Mouse (Mus musculus) left cerebral cortex, postnatal 36 days (tissue): ENCODE results near the gene Vars. TPM values are rescaled to one million over a fixed set of nuclear protein-coding genes. Genes with fewer than 3 reads are reported as not detected.
"Not testable (repeated sequence)": the region's sequence is repeated elsewhere in the genome, so short reads cannot be mapped to it uniquely, and the experiment has no call there.

Experiments used
- DNase-seq, 2 experiments: peaks; one replicate each; pipeline ENCODE4 v3.0.0; 2021 to 2022; ENCODE audit warnings: low spot score in 2 of 2, mixed read lengths in 1 of 2
- intact Hi-C: fragments of 180-260 bp; cut with DNase I; formaldehyde crosslinking; loops from one replicate; pipeline ENCODE4 v1.15.1; 2025
- total RNA-seq, 2 experiments: library from RNA; stranded (reverse); gene quantifications; 2 replicates each; pipeline ENCODE4 v1.2.3; 2021

The Vars gene
- total RNA-seq: 10 to 100 TPM; 38.2 to 47.2 TPM

- DNase-seq: peak; percentile 84 to 88
- intact Hi-C loops: loop anchor here (10.0 kb wide), 1 partner anchor 234 kb away; the partner anchor contains the start of genes Atp6v1g2 and Nfkbil1
These were observed at the start of gene Vars for GRCm38 (mm10) chr17:35000717-35001451. Gene Vars, plus strand, starts transcription at chr17:35000987.

- peak; percentile 55 to 69 for DNase-seq
- intact Hi-C loops: loop anchor here (1.0 to 5.0 kb wide), 2 partner anchors 29 to 55 kb away; partner anchors contain the start of genes C2, Ehmt2 and Lsm2
These were observed 49.0 kb upstream of the Vars start for GRCm38 (mm10) chr17:34951636-34952377.

DNA sequence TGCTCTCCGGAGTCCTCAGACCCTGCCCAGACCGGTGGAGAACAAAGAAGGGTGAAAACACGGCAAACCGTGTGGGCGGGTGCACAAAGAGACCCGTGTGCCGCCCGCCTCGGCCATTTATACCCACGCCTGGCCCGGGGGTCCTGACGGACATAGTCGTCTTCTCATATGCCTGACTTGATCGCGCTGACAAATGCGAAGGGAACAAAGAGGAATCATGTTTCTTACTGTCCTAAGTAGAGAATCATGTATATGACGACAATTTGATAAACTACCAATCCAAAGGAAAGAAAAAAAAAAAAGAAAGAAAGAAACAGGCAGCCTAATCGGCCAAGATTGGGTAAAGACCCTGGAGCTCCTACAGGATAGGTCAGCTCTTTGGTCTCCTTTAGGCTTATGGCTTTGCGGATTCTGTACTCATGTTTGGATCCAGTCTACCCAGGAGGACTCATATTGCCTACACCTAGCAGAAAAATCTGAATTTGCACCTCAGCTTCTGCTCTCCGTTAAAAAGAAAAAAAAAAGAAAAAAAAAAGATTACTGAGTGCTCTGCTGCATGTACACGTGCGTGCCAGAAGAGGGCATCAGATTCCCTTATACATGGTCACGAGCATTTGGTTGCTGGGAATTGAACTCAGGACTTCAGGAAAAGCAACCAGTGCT lies 48.3 kb upstream of the Vars start:
- intact Hi-C loops: loop anchor here (1.0 to 5.0 kb wide), 2 partner anchors 29 to 55 kb away; partner anchors contain the start of genes C2, Ehmt2 and Lsm2
- DNase-seq: peak; percentile 26 to 79

GRCm38 (mm10) chr17:34953258-34953657 lies 47.5 kb upstream of the Vars start:
- intact Hi-C loops: loop anchor here (5.0 kb wide), 1 partner anchor 56 kb away; the partner anchor contains the start of genes C2 and Ehmt2
- DNase-seq: no peak

DNA sequence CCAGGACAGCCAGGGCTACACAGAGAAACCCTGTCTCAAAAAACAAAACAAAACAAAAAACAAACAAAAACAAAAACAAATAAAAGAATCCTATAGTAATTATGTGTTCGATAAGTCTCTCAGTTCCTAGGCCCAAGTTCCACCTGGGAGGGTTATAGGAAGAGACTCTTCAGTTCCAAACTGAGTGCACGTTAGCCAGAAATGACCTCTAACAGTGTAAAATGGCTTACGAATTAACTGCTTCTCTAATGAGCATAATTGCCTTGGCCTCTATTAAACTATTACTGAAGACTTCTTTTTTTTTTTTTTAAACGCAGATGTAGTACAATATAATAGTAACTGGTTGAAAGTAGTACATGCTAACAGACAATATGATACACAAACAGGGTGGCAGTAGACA lies 46.9 kb upstream of the Vars start:
- DNase-seq: no peak
- intact Hi-C loops: loop anchor here (5.0 kb wide), 1 partner anchor 57 kb away; the partner anchor contains the start of genes C2 and Ehmt2

GRCm38 (mm10) chr17:34954831-34955230 lies 46.0 kb upstream of the Vars start:
- DNase-seq: no peak
- intact Hi-C loops: loop anchor here (5.0 kb wide), 1 partner anchor 58 kb away; the partner anchor contains the start of genes C2 and Ehmt2

DNA sequence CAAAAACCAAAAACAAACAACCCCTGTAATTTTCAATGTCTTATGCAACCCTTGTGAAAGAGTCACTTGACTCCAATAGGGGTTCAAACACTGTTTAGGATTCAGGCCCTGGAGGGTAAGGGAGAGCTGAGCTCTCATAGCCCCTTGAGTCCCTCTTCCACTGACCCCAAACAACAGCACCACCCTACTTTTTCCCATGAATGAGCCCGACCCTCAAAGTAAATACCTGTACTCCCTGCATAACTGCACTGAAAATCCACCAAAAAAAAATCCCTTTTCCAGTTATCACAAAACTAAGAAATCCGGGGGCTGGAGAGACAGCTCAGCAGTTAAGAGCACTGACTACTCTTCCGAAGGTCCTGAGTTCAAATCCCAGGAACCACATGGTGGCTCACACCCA lies 44.9 kb upstream of the Vars start:
- intact Hi-C loops: no loop called here

GRCm38 (mm10) chr17:34956340-34956739 lies 44.4 kb upstream of the Vars start:
- intact Hi-C loops: no loop called here
- no peak for DNase-seq

More for the DNA sequence above, 44.9 kb upstream of the Vars start:
- no peak for DNase-seq

DNA sequence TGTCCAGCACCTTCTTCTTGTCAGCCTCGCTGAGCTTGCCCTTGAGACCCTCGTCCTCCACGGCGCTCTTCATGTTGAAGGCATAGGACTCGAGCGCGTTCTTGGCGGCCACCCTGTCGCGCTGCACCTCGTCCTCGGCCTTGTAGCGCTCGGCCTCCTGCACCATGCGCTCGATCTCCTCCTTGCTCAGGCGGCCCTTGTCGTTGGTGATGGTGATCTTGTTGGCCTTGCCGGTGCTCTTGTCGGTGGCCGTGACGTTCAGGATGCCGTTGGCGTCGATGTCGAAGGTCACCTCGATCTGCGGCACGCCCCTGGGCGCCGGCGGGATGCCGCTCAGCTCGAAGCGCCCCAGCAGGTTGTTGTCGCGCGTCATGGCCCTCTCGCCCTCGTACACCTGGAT lies 43.5 kb upstream of the Vars start:
- intact Hi-C loops: not testable (repeated sequence)

GRCm38 (mm10) chr17:34957966-34958365 lies 42.8 kb upstream of the Vars start:
- DNase-seq, intact Hi-C loops: not testable (repeated sequence)

More for the DNA sequence above, 43.5 kb upstream of the Vars start:
- DNase-seq: not testable (repeated sequence)

GRCm38 (mm10) chr17:34958734-34959129 lies 42.1 kb upstream of the Vars start:
- DNase-seq, intact Hi-C loops: not testable (repeated sequence)

DNA sequence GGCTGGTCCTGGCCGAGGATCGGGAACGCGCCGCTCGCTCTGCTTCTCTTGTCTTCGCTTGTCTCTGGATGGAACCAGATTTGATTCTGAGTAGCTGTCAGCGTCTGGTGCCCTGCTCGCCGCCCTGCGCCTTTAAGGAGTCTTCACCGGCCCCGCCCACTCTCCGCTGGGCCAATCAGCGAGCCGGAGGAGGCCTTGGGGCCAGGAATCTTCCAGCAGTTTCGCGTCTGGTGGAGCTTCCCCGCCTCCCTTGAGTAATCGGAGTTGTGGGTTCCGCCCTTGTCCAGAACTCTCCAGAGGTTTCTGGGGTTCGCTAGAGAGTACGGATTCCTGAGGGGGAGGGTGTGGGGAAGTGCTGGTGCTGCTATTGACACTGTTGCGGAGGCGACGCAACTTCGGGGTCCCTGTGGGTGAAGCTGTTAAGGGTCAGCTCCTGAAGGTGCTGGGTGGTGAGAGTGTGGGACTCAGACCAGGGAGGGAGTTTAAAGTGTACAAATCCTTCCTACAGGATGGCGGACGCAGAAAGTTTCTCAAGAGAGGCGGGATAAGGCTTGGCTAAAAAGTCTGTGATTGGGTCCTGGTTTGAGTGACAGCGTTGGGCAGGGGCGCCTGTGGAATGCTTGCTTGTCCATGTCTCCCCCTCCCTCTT lies 41.5 kb upstream of the Vars start, which contains the start of gene Hspa1b:
Gene Hspa1b (minus strand): TSS at position 109 of the 649 bp plus-strand sequence.
- intact Hi-C loops: not testable (repeated sequence)
- DNase-seq: peak; percentile 84 to 87

DNA sequence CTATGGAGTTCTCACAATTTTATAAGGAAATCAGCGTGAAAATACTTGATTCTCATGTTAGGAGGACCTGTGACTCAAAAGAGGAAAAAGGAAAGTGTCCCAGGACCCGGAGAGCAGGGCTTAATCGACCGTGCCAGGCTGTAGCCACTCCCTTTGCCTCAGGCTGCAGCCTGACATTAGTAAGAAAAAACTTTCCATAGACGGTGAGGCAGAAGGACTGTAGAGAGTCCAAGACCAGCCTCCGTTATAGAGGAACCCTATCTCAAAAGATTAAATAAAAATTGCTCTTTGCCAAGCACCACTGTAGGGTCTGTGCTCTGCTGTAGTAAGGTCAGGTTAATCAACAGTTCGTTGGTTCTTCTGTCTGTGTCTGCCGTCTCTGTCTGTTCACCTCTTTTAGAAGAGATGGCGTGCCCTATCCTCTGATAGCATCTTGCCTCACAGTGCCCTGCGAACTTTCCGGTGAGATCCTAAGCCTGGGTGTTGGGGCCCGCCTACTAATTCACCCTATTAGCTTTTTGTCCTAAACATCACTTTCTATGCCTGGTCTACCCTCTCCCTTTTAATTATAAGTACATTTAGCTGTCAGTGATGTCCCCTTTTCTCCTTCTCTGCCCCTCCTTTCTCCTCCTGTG lies 40.8 kb upstream of the Vars start:
- no peak for DNase-seq
- intact Hi-C loops: no loop called here

GRCm38 (mm10) chr17:34960702-34961493 lies 39.9 kb upstream of the Vars start:
- intact Hi-C loops: no loop called here

GRCm38 (mm10) chr17:34962125-34962524 lies 38.7 kb upstream of the Vars start:
- intact Hi-C loops: no loop called here
- no peak for DNase-seq

More at GRCm38 (mm10) chr17:34960702-34961493, 39.9 kb upstream of the Vars start:
- DNase-seq: no peak

DNA sequence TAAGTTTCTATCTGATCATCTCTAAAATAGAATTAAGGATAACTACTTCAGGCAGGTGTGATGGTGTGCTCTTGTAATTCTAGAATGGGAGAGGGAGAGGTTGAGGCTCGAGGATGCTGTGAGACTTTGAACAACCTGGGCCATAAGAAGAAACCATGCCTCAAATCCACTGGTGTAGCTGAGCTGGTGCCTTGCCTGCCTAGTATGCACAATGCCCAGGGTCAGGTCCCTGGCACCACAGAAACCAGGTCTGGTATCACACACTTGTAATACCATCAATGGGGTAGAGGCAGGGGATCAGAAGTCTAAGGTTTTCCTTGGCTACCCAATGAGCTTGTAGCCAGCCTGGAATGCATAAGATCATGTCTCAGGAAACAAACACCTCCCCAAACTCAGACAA lies 37.9 kb upstream of the Vars start:
- DNase-seq: no peak
- intact Hi-C loops: no loop called here

GRCm38 (mm10) chr17:34964640-34965049 lies 36.1 kb upstream of the Vars start:
- no peak for DNase-seq
- intact Hi-C loops: no loop called here

DNA sequence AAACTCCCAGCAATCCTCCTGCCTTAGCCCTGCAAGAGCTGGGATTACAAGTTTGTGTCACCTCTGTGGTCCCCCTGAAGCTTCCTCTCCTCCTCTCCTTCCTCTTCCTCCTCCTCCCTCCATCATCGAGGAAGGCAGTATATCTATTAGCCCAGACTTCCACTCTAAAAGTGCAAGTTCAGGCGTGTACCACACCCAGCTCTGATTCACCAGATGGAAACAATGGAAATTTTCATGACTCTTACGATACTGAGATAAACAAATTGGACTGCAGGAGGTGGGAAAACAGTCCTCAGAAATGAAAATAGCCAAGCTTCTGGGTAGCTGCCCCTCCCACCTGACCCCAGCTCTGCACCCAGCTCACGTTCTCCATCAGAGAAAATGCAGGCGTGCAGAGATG lies 35.2 kb upstream of the Vars start:
- intact Hi-C loops: no loop called here
- no peak for DNase-seq
